Mouse (Mus musculus): ENCODE results near the gene Tfg. TPM values are rescaled to one million over a fixed set of nuclear protein-coding genes. Genes with fewer than 3 reads are reported as not detected.

Tfg gene
- polyA plus RNA-seq, 1 experiment from 2014 or later, result 135 TPM

DNA sequence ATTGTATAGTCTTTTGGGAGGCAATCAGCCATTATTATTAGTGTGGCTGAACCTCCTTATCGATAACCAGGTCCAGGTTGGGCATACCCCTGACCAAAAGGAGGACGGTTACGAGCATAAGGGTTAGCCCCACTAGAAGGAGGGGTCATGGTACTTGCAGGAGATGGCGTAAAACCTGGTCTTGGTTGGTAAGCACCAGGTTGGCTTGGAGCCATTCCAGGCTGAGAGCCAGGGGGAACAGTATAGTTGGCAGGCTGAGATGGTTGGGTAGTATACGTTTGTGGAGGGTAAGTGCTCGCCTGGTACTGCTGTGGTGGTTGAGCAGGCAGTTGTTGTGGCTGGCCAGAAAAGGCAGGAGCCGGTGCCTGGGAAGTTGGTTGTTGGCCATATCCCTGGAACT, 26.5 kb downstream of the Tfg start:
- no peak for ATAC-seq (ENCODE audit: insufficient number of reproducible peaks, low FRiP score)

DNA sequence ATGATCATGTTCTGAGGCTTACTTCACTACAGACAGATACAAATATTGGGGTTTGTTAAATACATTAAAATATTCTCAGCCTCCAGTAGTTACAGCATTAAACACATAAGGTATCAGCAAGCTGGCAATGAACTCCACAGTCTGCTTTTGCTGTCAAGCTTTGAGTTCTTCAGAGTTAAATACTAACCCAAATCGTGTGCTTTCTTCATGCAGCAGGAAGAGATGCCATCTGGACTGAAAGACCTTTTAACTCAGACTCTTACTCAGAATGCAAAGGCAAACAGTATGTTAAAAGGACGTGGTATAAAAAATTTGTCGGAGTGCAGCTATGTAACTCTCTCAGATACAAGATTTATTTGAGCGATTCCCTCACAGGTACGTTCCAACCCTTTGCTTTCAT, 30.5 kb downstream of the Tfg start:
- Histone ChIP-seq H3K9ac (no peak overlapping the region), H3K4me2 (no peak overlapping the region), H3K4me3 (no peak overlapping the region), H3K36me3 (peaks cover 44% of the 10 kb centered on the region), H3K9me3 (replicated peaks) (no peaks in the 10 kb centered on the region), H3K4me1 (replicated peaks) (no peaks in the 10 kb centered on the region), H3K27me3 (replicated peaks) (no peaks in the 10 kb centered on the region), H3K27ac (ENCODE audit: poor library complexity, severe bottlenecking) (no peak overlapping the region)
- WGBS, result 94% methylated on average over 5 of the region's 5 CpGs
- ATAC-seq (ENCODE audit: insufficient number of reproducible peaks, low FRiP score), result no peak

More for the DNA sequence above, 26.5 kb downstream of the Tfg start:
- Histone ChIP-seq H3K27ac (ENCODE audit: poor library complexity, severe bottlenecking) (no peak overlapping the region), H3K4me1 (replicated peaks) (no peaks in the 10 kb centered on the region), H3K27me3 (replicated peaks) (no peaks in the 10 kb centered on the region), H3K9me3 (replicated peaks) (no peaks in the 10 kb centered on the region), H3K9ac (no peak overlapping the region), H3K4me3 (no peak overlapping the region), H3K4me2 (no peak overlapping the region), H3K36me3 (peaks cover 37% of the 10 kb centered on the region)
- WGBS, result 97% methylated on average over 7 of the region's 7 CpGs

DNA sequence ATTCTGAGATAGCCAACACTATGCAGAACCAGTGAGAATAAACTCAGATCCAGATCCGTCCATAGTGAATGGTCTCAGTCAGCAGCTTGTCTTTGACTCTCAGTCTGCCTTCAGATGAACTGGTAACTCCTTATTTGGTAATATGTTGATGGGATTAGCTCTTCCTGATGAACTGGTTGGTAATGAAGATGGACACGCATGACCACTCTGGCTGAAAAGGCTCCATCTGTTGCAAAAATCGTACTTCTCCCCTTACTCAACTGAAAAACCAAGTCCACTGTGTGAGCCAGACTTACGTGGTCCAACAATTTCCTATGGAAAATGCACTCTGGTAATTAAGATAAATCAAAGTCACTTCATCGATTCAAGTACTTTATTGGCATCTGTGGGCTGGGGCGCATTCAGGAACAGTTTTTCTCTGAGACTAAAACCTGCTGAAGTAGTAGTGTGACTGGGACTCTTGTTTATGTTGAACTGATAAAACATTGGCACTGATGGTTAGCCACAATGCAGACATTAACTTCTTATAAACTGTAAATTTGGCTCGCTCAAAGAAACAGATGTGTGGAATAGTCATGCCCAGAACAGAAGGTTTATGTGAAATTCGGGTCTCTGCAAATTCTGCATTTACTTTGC, 36.1 kb downstream of the Tfg start:
- Histone ChIP-seq H3K9me3 (replicated peaks) (no peaks in the 10 kb centered on the region), H3K4me2 (no peak overlapping the region), H3K27ac (ENCODE audit: poor library complexity, severe bottlenecking) (no peak overlapping the region), H3K4me1 (replicated peaks) (no peaks in the 10 kb centered on the region), H3K27me3 (replicated peaks) (no peaks in the 10 kb centered on the region), H3K9ac (no peak overlapping the region), H3K4me3 (no peak overlapping the region), H3K36me3 (peaks cover 21% of the 10 kb centered on the region)
- 81% methylated on average over 8 of the region's 8 CpGs for WGBS
- no peak for ATAC-seq (ENCODE audit: insufficient number of reproducible peaks, low FRiP score)

DNA sequence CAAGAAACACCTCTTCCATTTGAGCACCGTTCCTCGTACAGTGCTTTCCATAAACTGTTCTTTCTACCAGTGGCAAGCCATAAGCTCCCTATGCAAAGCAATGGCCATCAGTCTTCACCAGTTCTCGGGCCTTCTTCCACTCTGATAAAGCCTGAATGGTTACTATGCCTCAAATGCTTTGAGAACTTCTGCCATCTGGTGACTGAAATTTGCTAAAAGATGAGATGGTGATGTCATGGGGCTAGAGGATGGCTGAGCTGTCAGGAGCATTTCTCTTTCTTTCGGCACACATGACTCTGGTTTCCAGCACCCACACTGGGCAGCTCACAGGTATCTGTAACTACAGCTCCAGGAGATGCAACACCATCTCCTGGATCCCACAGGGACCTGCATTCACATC, 40.1 kb downstream of the Tfg start:
- no peak overlapping the region for H3K4me3 ChIP-seq
- H3K36me3 ChIP-seq, result no peaks in the 10 kb centered on the region
- H3K27me3 ChIP-seq (replicated peaks), result no peaks in the 10 kb centered on the region
- H3K9me3 ChIP-seq (replicated peaks), result no peaks in the 10 kb centered on the region
- WGBS, result 64% methylated on average over 4 of the region's 4 CpGs
- no peaks in the 10 kb centered on the region for H3K4me1 ChIP-seq (replicated peaks)
- H3K9ac ChIP-seq, result no peak overlapping the region
- no peak overlapping the region for H3K4me2 ChIP-seq
- H3K27ac ChIP-seq (ENCODE audit: poor library complexity, severe bottlenecking), result no peak overlapping the region
- no peak for ATAC-seq (ENCODE audit: insufficient number of reproducible peaks, low FRiP score)

DNA sequence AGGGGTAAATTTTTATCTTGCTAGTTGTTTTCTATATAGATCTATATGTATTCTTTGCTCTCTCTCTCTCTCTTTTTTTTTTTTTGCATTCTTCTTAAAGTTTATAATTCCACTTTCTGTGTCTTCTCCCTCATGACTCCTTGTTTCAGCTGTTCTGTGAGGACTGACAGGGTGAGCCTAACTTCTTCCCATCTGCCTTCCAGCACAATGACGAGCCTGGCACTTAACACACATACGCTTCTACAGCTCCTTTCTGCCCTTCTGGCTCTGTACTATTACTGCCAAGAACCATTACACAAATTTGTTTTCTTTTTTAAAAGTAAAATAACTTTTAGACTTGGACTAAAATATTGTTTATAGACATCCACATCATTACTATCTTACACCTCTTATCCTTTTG, 43.8 kb downstream of the Tfg start:
- Histone ChIP-seq H3K27ac (ENCODE audit: poor library complexity, severe bottlenecking) (no peak overlapping the region), H3K9ac (no peak overlapping the region), H3K4me3 (no peak overlapping the region), H3K4me2 (no peak overlapping the region), H3K27me3 (replicated peaks) (no peaks in the 10 kb centered on the region), H3K4me1 (replicated peaks) (no peaks in the 10 kb centered on the region), H3K36me3 (no peaks in the 10 kb centered on the region), H3K9me3 (replicated peaks) (no peaks in the 10 kb centered on the region)
- ATAC-seq (ENCODE audit: insufficient number of reproducible peaks, low FRiP score), result no peak
- 80% methylated on average over 2 of the region's 2 CpGs for WGBS

DNA sequence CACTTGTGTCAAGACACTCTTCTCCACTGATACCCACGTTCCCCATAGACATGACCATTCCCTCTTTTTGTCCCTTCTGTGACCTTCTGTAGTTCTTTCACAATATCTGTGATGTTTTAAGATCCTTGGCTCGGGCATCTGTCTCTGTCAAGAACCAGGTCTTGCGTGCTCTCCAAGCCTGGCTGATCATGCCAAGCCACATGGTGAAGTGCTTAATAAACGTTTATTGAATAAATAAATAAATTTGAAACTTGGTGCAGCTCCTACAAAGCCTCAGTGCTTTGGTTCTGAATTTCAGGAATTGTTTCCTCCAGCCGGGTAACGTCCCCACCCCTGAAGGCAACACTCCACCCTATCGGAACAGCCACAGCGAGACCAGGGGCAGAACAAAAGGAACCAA, 46.3 kb downstream of the Tfg start:
- Histone ChIP-seq H3K27me3 (replicated peaks) (no peaks in the 10 kb centered on the region), H3K36me3 (no peaks in the 10 kb centered on the region), H3K27ac (ENCODE audit: poor library complexity, severe bottlenecking) (no peak overlapping the region), H3K9me3 (replicated peaks) (no peaks in the 10 kb centered on the region), H3K4me3 (no peak overlapping the region), H3K4me2 (no peak overlapping the region), H3K9ac (no peak overlapping the region), H3K4me1 (replicated peaks) (no peaks in the 10 kb centered on the region)
- WGBS, result 80% methylated on average over 8 of the region's 8 CpGs
- ATAC-seq (ENCODE audit: insufficient number of reproducible peaks, low FRiP score), result no peak

DNA sequence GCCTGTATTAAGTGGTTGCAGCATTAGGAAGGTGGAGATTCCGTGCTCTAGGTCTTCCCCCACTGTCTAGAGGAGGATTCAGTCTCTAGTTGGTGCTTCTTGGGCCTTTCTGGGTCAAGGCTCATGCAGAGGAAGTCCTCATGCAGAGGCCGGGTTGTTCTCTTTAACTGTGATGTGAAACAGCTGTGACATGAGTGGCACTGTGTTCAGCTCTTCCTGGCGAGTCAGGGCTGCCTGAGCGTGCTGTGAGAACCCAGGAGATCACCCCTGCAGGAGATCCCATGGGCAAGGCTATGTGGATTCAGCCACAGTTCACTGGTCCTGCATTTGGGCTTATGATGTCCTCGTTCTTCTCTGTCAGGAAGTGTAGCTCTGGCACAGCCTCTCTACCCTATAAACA, 47.7 kb downstream of the Tfg start:
- WGBS, result 69% methylated on average over 5 of the region's 5 CpGs
- ATAC-seq (ENCODE audit: insufficient number of reproducible peaks, low FRiP score), result no peak

DNA sequence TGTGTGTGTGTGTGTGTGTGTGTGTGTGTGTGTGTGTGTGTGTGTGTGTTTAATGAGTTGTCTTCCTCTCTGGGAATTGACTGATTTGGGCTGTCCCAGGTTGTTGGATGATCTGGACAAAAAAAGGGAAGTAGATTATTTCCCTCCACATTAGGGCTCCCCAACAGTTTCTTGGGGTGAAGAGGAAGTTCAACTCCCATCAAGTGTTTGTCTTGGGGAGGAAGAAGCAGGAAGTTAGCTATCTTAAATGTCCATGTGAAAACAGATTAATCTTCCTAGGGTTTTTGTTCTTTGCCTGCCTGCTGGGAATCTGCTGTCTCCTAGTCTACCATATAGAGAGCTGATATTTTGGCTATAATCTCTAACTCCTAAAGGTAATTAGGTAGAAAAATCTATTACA, 58.4 kb downstream of the Tfg start:
- Histone ChIP-seq H3K9ac (no peak overlapping the region), H3K4me3 (no peak overlapping the region), H3K27me3 (replicated peaks) (no peaks in the 10 kb centered on the region), H3K4me1 (replicated peaks) (no peaks in the 10 kb centered on the region), H3K27ac (ENCODE audit: poor library complexity, severe bottlenecking) (no peak overlapping the region), H3K36me3 (no peaks in the 10 kb centered on the region), H3K4me2 (no peak overlapping the region), H3K9me3 (replicated peaks) (no peaks in the 10 kb centered on the region)
- ATAC-seq (ENCODE audit: insufficient number of reproducible peaks, low FRiP score), result no peak

More for the DNA sequence above, 47.7 kb downstream of the Tfg start:
- Histone ChIP-seq H3K9ac (no peak overlapping the region), H3K4me1 (replicated peaks) (no peaks in the 10 kb centered on the region), H3K36me3 (no peaks in the 10 kb centered on the region), H3K9me3 (replicated peaks) (no peaks in the 10 kb centered on the region), H3K4me3 (no peak overlapping the region), H3K27me3 (replicated peaks) (no peaks in the 10 kb centered on the region), H3K27ac (ENCODE audit: poor library complexity, severe bottlenecking) (no peak overlapping the region), H3K4me2 (no peak overlapping the region)

DNA sequence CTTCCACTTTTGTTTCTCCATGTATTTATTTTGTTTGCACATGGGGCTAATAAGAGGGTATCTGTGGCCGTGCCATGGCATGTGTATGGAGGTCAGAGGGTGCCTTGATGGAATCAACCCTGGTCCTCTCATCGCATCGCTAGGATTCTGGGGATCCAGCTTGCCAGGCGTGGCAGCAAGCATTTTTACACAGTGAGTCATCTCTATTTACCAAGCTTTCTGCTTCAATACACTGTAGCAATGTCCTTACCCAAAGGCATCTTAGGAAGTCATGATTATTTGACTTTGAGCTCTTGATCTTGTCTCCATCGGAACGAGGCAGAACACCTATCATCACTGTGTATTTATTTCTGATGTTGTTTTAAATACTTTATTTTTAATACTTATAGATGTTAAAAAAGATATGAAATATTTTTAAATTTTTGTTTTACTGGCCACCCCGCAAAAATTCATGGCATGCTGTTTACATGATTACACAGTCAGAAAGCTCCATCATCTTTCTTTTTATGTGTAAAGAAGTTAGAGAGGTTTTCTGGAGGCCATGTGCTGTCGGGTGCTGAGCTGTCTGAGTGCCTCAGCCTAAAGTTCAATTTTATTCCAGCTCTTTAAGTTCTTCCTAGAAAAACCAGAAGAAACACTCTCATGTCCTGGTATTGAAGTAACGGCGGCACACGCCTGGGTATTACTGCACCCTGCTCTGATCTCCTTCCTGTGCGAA, 61.9 kb downstream of the Tfg start:
- Histone ChIP-seq H3K36me3 (no peaks in the 10 kb centered on the region), H3K27me3 (replicated peaks) (no peaks in the 10 kb centered on the region), H3K4me2 (no peak overlapping the region), H3K4me1 (replicated peaks) (no peaks in the 10 kb centered on the region), H3K4me3 (no peak overlapping the region), H3K9ac (no peak overlapping the region), H3K9me3 (replicated peaks) (no peaks in the 10 kb centered on the region), H3K27ac (ENCODE audit: poor library complexity, severe bottlenecking) (no peak overlapping the region)
- 80% methylated on average over 12 of the region's 12 CpGs for WGBS
- ATAC-seq (ENCODE audit: insufficient number of reproducible peaks, low FRiP score), result no peak

DNA sequence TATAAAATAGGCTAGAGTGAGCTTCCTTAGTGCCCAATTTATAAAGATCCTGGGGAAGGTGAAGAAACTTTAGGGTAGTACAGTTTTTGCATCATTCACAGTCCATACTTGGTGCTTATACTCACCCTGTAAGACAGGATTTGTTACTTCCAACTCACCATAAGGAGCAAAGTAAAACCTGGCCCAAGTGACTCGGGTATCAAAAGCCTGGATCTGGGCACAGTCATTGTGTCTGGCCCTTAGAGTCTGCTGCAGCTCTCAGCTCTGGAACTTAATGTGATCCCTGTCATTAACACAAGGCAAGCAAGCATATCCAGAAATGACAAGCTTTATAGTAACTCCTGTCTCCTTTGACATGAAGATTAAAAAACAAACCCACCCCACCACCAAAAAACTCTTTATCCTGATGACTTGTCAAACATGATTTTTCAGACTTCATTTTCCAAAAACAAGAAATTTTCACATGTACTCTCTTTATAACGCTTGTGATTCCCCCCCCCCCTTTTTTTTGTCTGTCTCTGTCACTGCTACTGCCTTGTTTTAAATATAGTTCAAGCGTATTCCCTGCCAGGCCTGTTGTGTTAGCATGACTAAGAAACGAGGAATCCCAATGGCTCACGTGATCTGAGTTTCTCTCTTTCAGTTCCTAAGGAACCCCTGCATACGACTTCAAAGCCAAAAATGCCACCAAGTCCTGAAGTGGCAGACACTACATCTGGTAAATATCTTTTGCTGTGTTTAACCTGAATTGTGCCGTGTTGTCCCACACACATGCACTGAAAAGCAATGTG, 70.7 kb downstream of the Tfg start:
- no peak overlapping the region for H3K4me3 ChIP-seq
- H3K27me3 ChIP-seq (replicated peaks), result no peaks in the 10 kb centered on the region
- H3K9me3 ChIP-seq (replicated peaks), result no peaks in the 10 kb centered on the region
- H3K27ac ChIP-seq (ENCODE audit: poor library complexity, severe bottlenecking), result peak overlapping the region; percentile 69
- WGBS, result 33% methylated on average over 7 of the region's 7 CpGs
- ATAC-seq (ENCODE audit: insufficient number of reproducible peaks, low FRiP score), result no peak; the same call in 1 of the 2 replicates
- H3K4me1 ChIP-seq (replicated peaks), result no peaks in the 10 kb centered on the region
- no peaks in the 10 kb centered on the region for H3K36me3 ChIP-seq
- no peak overlapping the region for H3K4me2 ChIP-seq
- H3K9ac ChIP-seq, result no peak overlapping the region

DNA sequence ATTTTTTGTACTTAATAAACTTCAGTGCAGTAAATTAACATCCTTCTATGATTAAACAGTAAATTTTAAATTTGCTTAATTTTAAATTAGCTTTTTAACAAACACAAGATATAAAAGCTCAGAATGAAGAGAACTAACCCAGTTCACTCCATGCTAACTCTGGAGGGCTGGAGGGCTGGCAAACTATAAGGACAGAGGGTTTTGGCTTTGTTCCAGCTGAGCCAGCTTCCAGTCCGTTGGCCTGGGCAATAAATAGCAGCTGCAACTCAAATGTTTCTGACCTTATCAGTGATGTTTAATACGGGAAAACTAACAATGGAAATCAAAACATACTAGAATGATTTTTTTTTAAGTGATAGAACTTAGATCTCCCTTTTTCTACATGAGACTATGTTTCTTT, 72.0 kb downstream of the Tfg start:
- Histone ChIP-seq H3K4me2 (no peak overlapping the region), H3K4me1 (replicated peaks) (no peaks in the 10 kb centered on the region), H3K9ac (no peak overlapping the region), H3K36me3 (no peaks in the 10 kb centered on the region), H3K27me3 (replicated peaks) (no peaks in the 10 kb centered on the region), H3K27ac (ENCODE audit: poor library complexity, severe bottlenecking) (no peak overlapping the region), H3K9me3 (replicated peaks) (no peaks in the 10 kb centered on the region), H3K4me3 (no peak overlapping the region)
- WGBS, result 8% methylated on average over 2 of the region's 2 CpGs
- ATAC-seq (ENCODE audit: insufficient number of reproducible peaks, low FRiP score), result no peak; the same call in 1 of the 2 replicates

Measured in heart, embryonic 12.5 days (tissue).